Mouse (Mus musculus): ENCODE measurements at regions not wholly inside any gene's neighbourhood (a gene's known extent, or its start where the extent isn't known, plus 50 kb on each side); places are given as distances from the start of the nearest gene placed in this dataset.

- no peak for TF ChIP-seq CTCF (IDR thresholded peaks at IDR 0.05; ENCODE audit: low read depth)
- TF ChIP-seq EP300 (IDR thresholded peaks at IDR 0.05; ENCODE audit: low read depth) = no peak
Measured at GRCm38 (mm10) chr9:41895106-41895505, 229.0 kb downstream of the Sorl1 start.

All from liver, embryonic 14.5 days (tissue).